Mouse (Mus musculus): ENCODE measurements around the gene Tm6sf2.

DNA sequence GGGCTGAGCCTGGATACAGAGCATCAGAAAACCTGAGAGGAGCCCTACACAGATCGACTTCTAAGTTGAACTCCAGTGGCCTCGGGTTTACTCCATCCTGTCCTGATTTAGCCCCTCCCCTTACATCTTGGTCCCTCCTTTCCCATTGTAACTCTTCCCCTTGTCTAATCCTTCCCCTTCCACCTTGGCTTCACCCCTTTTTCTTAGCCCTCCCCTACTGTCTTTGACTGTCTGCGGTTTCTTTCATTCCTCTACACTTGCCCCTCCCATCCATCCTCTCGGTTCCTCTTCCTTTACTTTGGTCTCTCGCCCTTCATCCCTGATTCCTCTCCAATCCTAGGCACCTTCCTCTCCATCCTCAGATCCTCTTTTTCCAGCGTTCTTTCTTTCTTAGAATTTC, 41.8 kb downstream of the Tm6sf2 start:
- no peak for TF ChIP-seq CTCF (IDR thresholded peaks at IDR 0.05)
- no peak for TF ChIP-seq EP300 (IDR thresholded peaks at IDR 0.05)

All from lung, postnatal 0 days (tissue).